Mouse (Mus musculus) cortical plate, adult 2 months (tissue): ENCODE measurements around the gene 4833423E24Rik.

ENCODE experiments used
- CTCF ChIP-seq: fragments of 200-500 bp; IDR thresholded peaks from 2 replicates; pipeline ENCODE4 v1.5.1; 2011; ENCODE audit warnings: mild to moderate bottlenecking, control low read depth, low read length; ENCODE audit not compliant: insufficient read depth; ENCODE audit errors: extremely low read depth
- POLR2A ChIP-seq: fragments of 200-500 bp; IDR thresholded peaks from 2 replicates; pipeline ENCODE4 v1.6.1; 2011; ENCODE audit warnings: mild to moderate bottlenecking, low read length, control low read depth; ENCODE audit not compliant: insufficient read depth; ENCODE audit errors: extremely low read depth

- no peak for TF ChIP-seq POLR2A
- TF ChIP-seq CTCF: no peak
Measured at GRCm38 (mm10) chr2:85532082-85532778, 13.4 kb upstream of the 4833423E24Rik start.
